In the genomic region with DNA sequence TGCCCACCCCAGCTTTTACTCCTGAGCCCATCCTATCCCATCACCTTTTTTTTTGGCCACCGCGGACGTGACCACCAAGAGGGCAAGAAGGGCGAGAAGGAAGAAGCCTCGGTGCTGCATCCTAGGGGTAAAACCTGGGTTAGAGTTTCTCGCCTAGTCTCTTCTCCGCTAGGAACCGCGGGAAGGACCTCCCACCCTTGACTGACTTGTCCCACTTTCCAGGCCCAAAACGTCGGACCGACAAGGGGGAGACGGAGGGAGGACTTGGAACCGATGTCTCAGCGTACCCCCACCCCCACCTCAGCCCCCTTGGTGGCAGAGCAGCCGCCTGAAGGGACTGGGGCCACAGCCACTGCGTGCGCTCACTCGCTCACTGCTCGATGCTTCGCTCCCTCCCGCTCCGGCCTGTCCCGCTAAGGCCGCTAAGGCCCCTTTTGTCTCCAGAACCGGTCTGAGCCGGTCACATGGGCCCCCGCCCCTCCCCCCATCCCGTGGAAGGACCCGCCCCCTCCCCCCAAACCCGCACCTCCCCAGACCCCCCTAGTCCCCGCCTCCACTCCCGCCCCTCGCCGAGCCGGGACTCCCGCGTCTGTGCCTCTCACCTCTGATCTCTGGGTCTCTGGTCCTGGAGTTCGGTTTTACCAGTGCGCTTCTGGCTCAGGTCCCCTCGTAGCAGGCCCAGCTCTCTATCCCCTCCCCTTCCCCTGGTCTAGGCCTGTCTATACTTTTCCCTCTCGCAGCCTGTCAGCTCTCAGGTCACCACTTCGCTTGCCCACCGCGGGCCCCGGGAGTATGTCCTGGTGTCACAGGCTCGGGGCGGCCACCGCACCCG, we compare ENCODE assay signal across 7 mouse cellular contexts. TPM values are rescaled to one million over a fixed set of nuclear protein-coding genes. Genes with fewer than 3 reads are reported as not detected.
DNase-seq lines count a peak whose midpoint lies in the region; ATAC-seq and TF ChIP-seq lines count a peak whose summit lies in the region.

No protein-coding gene starts in this region.

- H3K9me3 ChIP-seq in heart, postnatal 0 days (replicated peaks; ENCODE audit: control insufficient read depth, low read length): no peaks in the 10 kb centered on the region
- no peaks in the 10 kb centered on the region for H3K9me3 ChIP-seq in limb, embryonic 14.5 days (ENCODE audit: control insufficient read depth, low read length)
- no peaks in the 10 kb centered on the region for H3K9me3 ChIP-seq in neural tube, embryonic 15.5 days (replicated peaks)

- no peaks in the 10 kb centered on the region for H3K27me3 ChIP-seq in heart, postnatal 0 days (ENCODE audit: control insufficient read depth, insufficient read depth, low read length)
- no peaks in the 10 kb centered on the region for H3K27me3 ChIP-seq in limb, embryonic 14.5 days (ENCODE audit: control insufficient read depth, insufficient read depth, low read length)
- H3K27me3 ChIP-seq in neural tube, embryonic 15.5 days (replicated peaks): no peaks in the 10 kb centered on the region

- TF ChIP-seq EP300 in heart, postnatal 0 days (IDR thresholded peaks at IDR 0.05; ENCODE audit: low read depth): no peak

- H3K36me3 ChIP-seq in heart, postnatal 0 days (replicated peaks; ENCODE audit: control insufficient read depth, insufficient read depth, low read length): peaks cover 37% of the 10 kb centered on the region
- peaks cover 29% of the 10 kb centered on the region for H3K36me3 ChIP-seq in limb, embryonic 14.5 days (ENCODE audit: control insufficient read depth, insufficient read depth, low read length)
- H3K36me3 ChIP-seq in neural tube, embryonic 15.5 days: peaks cover 8% of the 10 kb centered on the region; the same call in 1 of the 2 replicates

- no peak overlapping the region; the same call in 1 of the 2 replicates for H3K27ac ChIP-seq in heart, postnatal 0 days (ENCODE audit: low read depth)
- H3K27ac ChIP-seq in limb, embryonic 14.5 days (replicated peaks; ENCODE audit: low read depth, low read length): peak overlapping the region; percentile 99
- peak overlapping the region; percentile 81 for H3K27ac ChIP-seq in neural tube, embryonic 15.5 days (replicated peaks)

- H3K4me2 ChIP-seq in heart, postnatal 0 days (ENCODE audit: low read depth, low read length): peak overlapping the region; percentile 66
- peak overlapping the region; percentile 81 for H3K4me2 ChIP-seq in limb, embryonic 14.5 days (replicated peaks; ENCODE audit: low read depth, low read length, severe bottlenecking)
- H3K4me2 ChIP-seq in neural tube, embryonic 15.5 days: peak overlapping the region; percentile 81

- peak overlapping the region; percentile 47 for H3K4me3 ChIP-seq in heart, postnatal 0 days (ENCODE audit: low read depth, low read length)
- peak overlapping the region; percentile 73 for H3K4me3 ChIP-seq in limb, embryonic 14.5 days (replicated peaks; ENCODE audit: low read length)
- H3K4me3 ChIP-seq in neural tube, embryonic 15.5 days (replicated peaks): peak overlapping the region; percentile 54

- DNase-seq in right cerebral cortex, adult 18-20 months: peak; percentile 32
- DNase-seq in right cerebral cortex, postnatal 14 days: no peak
- peak; percentile 53 for DNase-seq in heart, postnatal 0 days (ENCODE audit: low spot score)
- DNase-seq in limb, embryonic 14.5 days (ENCODE audit: low spot score): peak; percentile 80

- TF ChIP-seq POLR2A in limb, embryonic 14.5 days (IDR thresholded peaks at IDR 0.05; ENCODE audit: borderline replicate concordance, extremely low read depth, insufficient read depth, insufficient read length): peak; percentile 97

- no peak for TF ChIP-seq CTCF in heart, postnatal 0 days (IDR thresholded peaks at IDR 0.05; ENCODE audit: low read depth)

- peaks cover 15% of the 10 kb centered on the region for H3K4me1 ChIP-seq in heart, postnatal 0 days (ENCODE audit: control insufficient read depth, insufficient read depth)
- peaks cover 22% of the 10 kb centered on the region for H3K4me1 ChIP-seq in limb, embryonic 14.5 days (ENCODE audit: control insufficient read depth, insufficient read depth, low read length)
- peaks cover 40% of the 10 kb centered on the region for H3K4me1 ChIP-seq in neural tube, embryonic 15.5 days

- WGBS in heart, postnatal 0 days: 12% methylated on average over 48 of the region's 50 CpGs
- 1% methylated on average over 42 of the region's 50 CpGs for WGBS in limb, embryonic 14.5 days
- 3% methylated on average over 48 of the region's 50 CpGs for WGBS in neural tube, embryonic 15.5 days

- H3K9ac ChIP-seq in heart, postnatal 0 days (replicated peaks; ENCODE audit: low read depth, low read length): peak overlapping the region; percentile 56
- peak overlapping the region; percentile 99 for H3K9ac ChIP-seq in limb, embryonic 14.5 days (ENCODE audit: low read depth, low read length, severe bottlenecking)
- H3K9ac ChIP-seq in neural tube, embryonic 15.5 days (replicated peaks): peak overlapping the region; percentile 62

- ATAC-seq in common myeloid progenitor, adult 5-6 weeks (replicated peaks; ENCODE audit: low read depth, poor library complexity, severe bottlenecking): peak; percentile 9
- peak; percentile 42; the same call in 1 of the 2 replicates for ATAC-seq in heart, postnatal 0 days (ENCODE audit: insufficient read depth, low read depth)
- peak; percentile 82 for ATAC-seq in limb, embryonic 14.5 days (ENCODE audit: low FRiP score, low read depth)
- peak; percentile 64 for ATAC-seq in neural tube, embryonic 15.5 days (ENCODE audit: low FRiP score)
- ATAC-seq in megakaryocyte, adult 5-6 weeks (ENCODE audit: poor library complexity, severe bottlenecking): no peak

RNA-seq across cellular contexts. Expression of a gene that starts 0.6 kb away (rescaled TPM):
- total RNA-seq in common myeloid progenitor, adult 5-6 weeks (2017): 0.44 TPM in 1 of 2 replicates, not detected in the other
- 18.5 and 48.2 TPM in 2 replicates for total RNA-seq in heart, postnatal 0 days (2014; rRNA removed; ENCODE audit: low replicate concordance)
- polyA plus RNA-seq in heart, postnatal 0 days (2015; fragmentation: Nextera tagmentation; extraction: Ambion mirVana): 100 and 119 TPM in 2 replicates
- 1,140 and 1,381 TPM in 2 replicates for polyA plus RNA-seq in limb, embryonic 14.5 days (2012; rRNA removed)
- 1,171 and 1,392 TPM in 2 replicates for polyA plus RNA-seq in limb, embryonic 14.5 days (2014; fragmentation: Nextera tagmentation; extraction: Ambion mirVana)
- 161 and 243 TPM in 2 replicates for polyA plus RNA-seq in neural tube, embryonic 15.5 days (2015; fragmentation: Nextera tagmentation; extraction: Ambion mirVana)
- total RNA-seq in megakaryocyte, adult 5-6 weeks (2015): 1.3 and 2.2 TPM in 2 replicates
- total RNA-seq in megakaryocyte, adult 5-6 weeks (2017): not detected in 2 replicates

RNA-seq across cellular contexts. Expression of a gene that starts 4.5 kb away (rescaled TPM):
- 0.96 TPM in 1 of 2 replicates, not detected in the other for total RNA-seq in common myeloid progenitor, adult 5-6 weeks (2017)
- 0.27 TPM in 1 of 2 replicates, not detected in the other for total RNA-seq in heart, postnatal 0 days (2014; rRNA removed; ENCODE audit: low replicate concordance)
- polyA plus RNA-seq in heart, postnatal 0 days (2015; fragmentation: Nextera tagmentation; extraction: Ambion mirVana): not detected in 2 replicates
- 0.47 and 0.88 TPM in 2 replicates for polyA plus RNA-seq in limb, embryonic 14.5 days (2012; rRNA removed)
- polyA plus RNA-seq in limb, embryonic 14.5 days (2014; fragmentation: Nextera tagmentation; extraction: Ambion mirVana): 0.17 and 0.32 TPM in 2 replicates
- polyA plus RNA-seq in neural tube, embryonic 15.5 days (2015; fragmentation: Nextera tagmentation; extraction: Ambion mirVana): 1.4 and 1.5 TPM in 2 replicates
- total RNA-seq in megakaryocyte, adult 5-6 weeks (2015): not detected in 2 replicates
- not detected in 2 replicates for total RNA-seq in megakaryocyte, adult 5-6 weeks (2017)

RNA-seq across cellular contexts. Expression of a gene that starts 14.0 kb away (rescaled TPM):
- total RNA-seq in common myeloid progenitor, adult 5-6 weeks (2017): 0.49 and 1.5 TPM in 2 replicates
- total RNA-seq in heart, postnatal 0 days (2014; rRNA removed; ENCODE audit: low replicate concordance): not detected in 2 replicates
- 0.89 and 0.93 TPM in 2 replicates for polyA plus RNA-seq in heart, postnatal 0 days (2015; fragmentation: Nextera tagmentation; extraction: Ambion mirVana)
- polyA plus RNA-seq in limb, embryonic 14.5 days (2012; rRNA removed): 0.05 TPM in 1 of 2 replicates, not detected in the other
- 0.37 and 0.56 TPM in 2 replicates for polyA plus RNA-seq in limb, embryonic 14.5 days (2014; fragmentation: Nextera tagmentation; extraction: Ambion mirVana)
- polyA plus RNA-seq in neural tube, embryonic 15.5 days (2015; fragmentation: Nextera tagmentation; extraction: Ambion mirVana): 0.24 and 0.57 TPM in 2 replicates
- not detected in 2 replicates for total RNA-seq in megakaryocyte, adult 5-6 weeks (2015)
- 0.69 TPM in 1 of 2 replicates, not detected in the other for total RNA-seq in megakaryocyte, adult 5-6 weeks (2017)

RNA-seq across cellular contexts. Expression of a gene that starts 44.1 kb away (rescaled TPM):
- 102 and 117 TPM in 2 replicates for total RNA-seq in common myeloid progenitor, adult 5-6 weeks (2017)
- total RNA-seq in heart, postnatal 0 days (2014; rRNA removed; ENCODE audit: low replicate concordance): 77.0 and 77.9 TPM in 2 replicates
- 24.0 and 26.2 TPM in 2 replicates for polyA plus RNA-seq in heart, postnatal 0 days (2015; fragmentation: Nextera tagmentation; extraction: Ambion mirVana)
- 97.1 and 109 TPM in 2 replicates for polyA plus RNA-seq in limb, embryonic 14.5 days (2012; rRNA removed)
- polyA plus RNA-seq in limb, embryonic 14.5 days (2014; fragmentation: Nextera tagmentation; extraction: Ambion mirVana): 40.4 and 42.4 TPM in 2 replicates
- 34.8 and 45.9 TPM in 2 replicates for polyA plus RNA-seq in neural tube, embryonic 15.5 days (2015; fragmentation: Nextera tagmentation; extraction: Ambion mirVana)
- 94.1 and 114 TPM in 2 replicates for total RNA-seq in megakaryocyte, adult 5-6 weeks (2015)
- total RNA-seq in megakaryocyte, adult 5-6 weeks (2017): 66.4 and 80.4 TPM in 2 replicates
